Mouse (Mus musculus): ENCODE data around the gene Stra6l.

Gene Stra6l

GRCm38 (mm10) chr4:45848109-45848824 lies at the start of gene Stra6l:
Gene Stra6l (plus strand): TSS chr4:45848664.
- DNase-seq, result no peak

- peak; percentile 15 for DNase-seq
Observed at GRCm38 (mm10) chr4:45798964-45799363, 49.5 kb upstream of the Stra6l start, which contains the start of gene Aldh1b1. Gene Aldh1b1 (plus strand): TSS chr4:45799022.

GRCm38 (mm10) chr4:45799956-45800537 lies 48.4 kb upstream of the Stra6l start:
- DNase-seq, result no peak

- DNase-seq, result no peak
Observed at GRCm38 (mm10) chr4:45802900-45803299, 45.6 kb upstream of the Stra6l start.

- no peak for DNase-seq
Observed at GRCm38 (mm10) chr4:45808034-45808433, 40.4 kb upstream of the Stra6l start.

GRCm38 (mm10) chr4:45811250-45811649 lies 37.2 kb upstream of the Stra6l start:
- DNase-seq, result no peak

- DNase-seq, result peak; percentile 10
Observed at GRCm38 (mm10) chr4:45815542-45815941, 32.9 kb upstream of the Stra6l start.

GRCm38 (mm10) chr4:45818814-45819207 lies 29.7 kb upstream of the Stra6l start:
- no peak for DNase-seq

GRCm38 (mm10) chr4:45819208-45819931 lies 29.1 kb upstream of the Stra6l start:
- no peak for DNase-seq

GRCm38 (mm10) chr4:45820074-45820830 lies 28.2 kb upstream of the Stra6l start:
- no peak for DNase-seq

- no peak for DNase-seq
Observed at GRCm38 (mm10) chr4:45821995-45822394, 26.5 kb upstream of the Stra6l start.

- DNase-seq, result no peak
Observed at GRCm38 (mm10) chr4:45822781-45823575, 25.5 kb upstream of the Stra6l start.

GRCm38 (mm10) chr4:45824049-45824760 lies 24.3 kb upstream of the Stra6l start:
- DNase-seq, result no peak

- DNase-seq, result no peak
Observed at GRCm38 (mm10) chr4:45824761-45825556, 23.5 kb upstream of the Stra6l start.

GRCm38 (mm10) chr4:45826275-45827040 lies 22.0 kb upstream of the Stra6l start, which contains the start of gene Igfbpl1:
Gene Igfbpl1 (minus strand): TSS chr4:45826923.
- no peak for DNase-seq

GRCm38 (mm10) chr4:45829907-45830759 lies 18.3 kb upstream of the Stra6l start:
- DNase-seq, result no peak

- DNase-seq, result no peak
Observed at GRCm38 (mm10) chr4:45831996-45832395, 16.5 kb upstream of the Stra6l start.

- no peak for DNase-seq
Observed at GRCm38 (mm10) chr4:45833461-45833860, 15.0 kb upstream of the Stra6l start.

GRCm38 (mm10) chr4:45844355-45844754 lies 4.1 kb upstream of the Stra6l start:
- DNase-seq, result no peak

All from cerebellum, adult 9-11 months (tissue).